Mouse (Mus musculus) heart, adult 2 months (tissue): Measurements from ENCODE around the gene Zfpm1.

Experiments used
- CTCF ChIP-seq: fragments of 200-600 bp; IDR thresholded peaks from 2 replicates; pipeline ENCODE4 v1.8.1; 2022; ENCODE audit warnings: antibody characterized with exemption, mild to moderate bottlenecking, moderate library complexity
- POLR2A ChIP-seq: fragments of 200-500 bp; IDR thresholded peaks from 2 replicates; pipeline ENCODE4 v1.6.1; 2011; ENCODE audit warnings: mild to moderate bottlenecking, low read depth, low read length, control low read depth; ENCODE audit not compliant: insufficient read depth

GRCm38 (mm10) chr8:122276308-122276707 lies 5.6 kb upstream of the Zfpm1 start:
- TF ChIP-seq CTCF (no peak), POLR2A (no peak)
